Mouse (Mus musculus) heart, adult 9 months (tissue): ENCODE measurements around the gene Aicda.
"Not testable (repeated sequence)": the region's sequence is repeated elsewhere in the genome, so short reads cannot be mapped to it uniquely, and the experiment has no call there.

Source experiments
- DNase-seq, 2 experiments: peaks; one replicate each; pipeline ENCODE4 v3.0.0; 2022; ENCODE audit warnings: low spot score in 2 of 2

Gene Aicda

DNA sequence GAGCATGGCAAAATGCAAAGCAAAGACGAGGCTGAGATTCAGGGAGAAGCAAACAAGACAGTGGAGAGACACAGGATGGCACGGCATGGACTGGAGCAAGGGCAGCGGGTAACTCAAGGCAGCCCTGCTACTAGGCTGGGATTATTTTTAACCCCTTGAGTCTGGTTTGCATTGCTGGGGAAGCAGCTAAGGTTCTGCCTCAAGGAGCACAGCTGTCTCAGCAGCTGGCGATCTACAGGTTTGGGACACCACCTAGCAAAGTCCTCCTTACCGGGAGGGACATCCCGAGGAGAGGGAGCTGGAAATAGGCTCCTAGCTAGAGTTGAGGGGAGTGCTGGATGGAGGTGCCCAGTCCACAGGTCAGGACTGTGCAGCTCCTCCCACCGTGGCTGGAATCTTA lies 1.7 kb downstream of the Aicda start:
- DNase-seq, result no peak

DNA sequence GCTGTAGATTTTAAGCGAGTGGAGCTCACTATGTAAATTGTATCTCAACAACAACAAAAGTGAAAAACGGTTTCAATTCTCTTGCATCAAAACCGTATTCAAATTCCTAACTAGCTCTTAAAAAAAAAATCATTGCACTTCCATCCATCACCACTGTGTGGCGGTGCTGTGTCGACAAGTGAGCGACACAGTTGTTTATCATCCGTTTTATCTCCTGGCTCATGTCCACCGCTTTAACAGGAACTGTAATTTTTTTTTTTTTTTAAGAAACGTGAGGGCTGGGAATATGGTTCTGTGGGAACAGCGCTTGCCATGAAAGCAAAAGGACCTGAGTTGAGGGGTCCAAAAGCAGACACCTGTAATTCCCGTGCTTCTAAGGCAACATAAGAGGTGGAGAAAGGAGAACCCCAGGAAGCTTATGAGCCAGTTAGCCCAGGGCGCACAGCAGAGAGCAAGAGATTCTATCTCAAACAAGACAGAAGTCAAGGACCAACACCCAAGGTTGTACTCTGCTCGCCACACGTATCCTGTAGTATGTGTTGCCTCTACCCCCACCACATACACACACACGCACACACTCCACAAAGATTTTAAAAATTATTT lies 3.5 kb downstream of the Aicda start:
- DNase-seq, result peak; percentile 31 to 65

DNA sequence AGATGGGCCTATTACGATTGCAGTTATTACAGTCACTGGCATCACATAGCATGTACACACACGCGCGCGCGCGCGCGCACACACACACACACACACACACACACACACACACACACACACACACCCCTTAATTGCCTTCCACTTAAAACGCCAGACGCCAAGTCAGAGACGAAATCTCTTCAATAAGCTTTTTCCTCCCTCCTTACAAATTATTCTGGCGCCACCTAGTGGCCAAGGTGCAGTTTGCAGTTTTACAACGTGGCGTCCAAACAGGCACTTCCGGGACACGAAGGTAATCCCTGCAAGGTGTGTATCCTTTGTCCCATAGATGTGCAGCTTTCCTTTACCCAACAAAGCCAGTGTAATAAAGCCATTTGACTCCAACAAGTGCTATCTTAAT lies 6.8 kb downstream of the Aicda start:
- peak; percentile 21 to 54 for DNase-seq

DNA sequence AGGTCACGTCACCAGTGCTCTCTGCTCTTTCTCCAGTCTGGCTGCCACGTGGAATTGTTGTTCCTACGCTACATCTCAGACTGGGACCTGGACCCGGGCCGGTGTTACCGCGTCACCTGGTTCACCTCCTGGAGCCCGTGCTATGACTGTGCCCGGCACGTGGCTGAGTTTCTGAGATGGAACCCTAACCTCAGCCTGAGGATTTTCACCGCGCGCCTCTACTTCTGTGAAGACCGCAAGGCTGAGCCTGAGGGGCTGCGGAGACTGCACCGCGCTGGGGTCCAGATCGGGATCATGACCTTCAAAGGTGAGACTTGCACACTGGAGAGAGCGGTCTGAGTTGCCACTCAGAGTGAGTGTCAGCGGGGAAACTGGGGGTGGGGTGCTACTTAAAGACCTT lies 7.4 kb downstream of the Aicda start:
- DNase-seq, result no peak

DNA sequence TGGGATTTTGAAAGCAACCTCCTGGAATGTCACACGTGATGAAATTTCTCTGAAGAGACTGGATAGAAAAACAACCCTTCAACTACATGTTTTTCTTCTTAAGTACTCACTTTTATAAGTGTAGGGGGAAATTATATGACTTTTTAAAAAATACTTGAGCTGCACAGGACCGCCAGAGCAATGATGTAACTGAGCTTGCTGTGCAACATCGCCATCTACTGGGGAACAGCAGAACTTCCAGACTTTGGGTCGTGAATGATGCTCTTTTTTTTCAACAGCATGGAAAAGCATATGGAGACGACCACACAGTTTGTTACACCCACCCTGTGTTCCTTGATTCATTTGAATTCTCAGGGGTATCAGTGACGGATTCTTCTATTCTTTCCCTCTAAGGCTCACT lies 8.9 kb downstream of the Aicda start:
- peak in 1 of 2 experiments; percentile 52 for DNase-seq

DNA sequence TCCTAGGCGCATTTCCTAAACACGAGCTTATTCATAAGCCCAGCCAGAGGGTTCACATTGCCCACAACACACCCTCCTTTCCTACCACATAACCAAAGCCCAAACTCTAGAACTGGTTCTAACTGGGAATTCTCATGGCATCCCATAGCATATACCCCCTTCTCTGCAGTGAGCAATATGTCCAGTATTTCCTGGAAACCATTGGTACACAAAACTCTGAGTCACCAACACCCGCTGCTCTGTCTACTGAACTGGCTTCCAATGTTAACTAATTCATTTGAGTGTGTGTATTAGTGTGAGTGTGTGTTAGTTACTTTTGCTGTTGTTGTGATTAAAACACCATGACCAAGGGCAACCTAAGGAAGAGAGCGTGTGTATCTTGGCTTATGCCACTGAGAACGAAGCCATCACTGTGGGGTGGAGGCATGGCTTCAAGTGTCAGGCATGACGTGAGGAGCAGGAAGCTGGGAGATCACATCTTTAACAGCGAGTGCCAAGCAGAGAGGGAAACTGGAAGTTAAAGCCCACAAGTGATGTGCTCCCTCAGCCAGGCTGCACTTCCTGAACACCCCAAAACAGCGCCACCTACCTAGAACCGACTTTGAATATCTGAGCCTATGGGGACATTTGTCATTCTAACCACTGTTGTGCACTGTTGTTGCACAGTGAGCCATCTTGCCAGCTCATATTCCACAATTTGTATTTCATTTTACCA lies 11.6 kb downstream of the Aicda start:
- no peak for DNase-seq

DNA sequence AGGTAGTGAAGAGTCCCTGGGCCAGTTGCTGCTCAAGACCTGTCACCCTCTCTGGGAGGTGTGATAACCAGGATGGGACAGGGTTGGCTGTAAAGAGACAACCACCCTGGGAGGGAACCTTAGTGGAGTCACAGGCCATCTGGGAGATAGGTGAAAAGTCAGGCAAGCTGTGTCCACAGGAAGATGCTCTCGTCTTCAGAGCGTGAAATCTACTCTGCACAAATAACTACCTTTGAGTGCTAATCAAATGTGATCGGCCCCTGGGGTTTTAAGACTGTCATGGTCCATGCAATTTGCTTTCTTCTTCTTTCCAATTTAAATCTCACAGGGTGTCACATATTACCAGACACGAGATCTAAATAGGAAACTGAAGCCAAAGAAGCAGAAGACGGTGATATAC lies 15.5 kb downstream of the Aicda start:
- DNase-seq, result no peak

DNA sequence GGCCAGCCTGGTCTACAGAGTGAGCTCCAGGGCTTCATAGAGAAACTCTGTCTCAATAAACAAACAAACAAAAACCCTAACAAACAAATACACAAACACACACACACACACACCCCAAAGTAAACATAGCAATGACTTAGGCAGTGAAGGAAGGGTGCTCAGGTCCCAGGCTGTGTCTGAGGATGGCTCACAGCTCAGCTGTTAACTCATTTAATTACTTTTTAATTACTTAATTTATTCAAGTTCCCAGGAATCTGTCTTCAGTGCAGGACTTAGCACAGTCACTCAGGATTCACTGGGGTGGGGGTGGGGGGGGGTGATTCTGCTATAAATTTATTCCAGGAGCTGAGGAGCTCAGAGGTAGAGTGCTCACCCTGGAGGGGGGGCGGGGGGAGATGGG lies 16.2 kb downstream of the Aicda start:
- DNase-seq, result no peak

DNA sequence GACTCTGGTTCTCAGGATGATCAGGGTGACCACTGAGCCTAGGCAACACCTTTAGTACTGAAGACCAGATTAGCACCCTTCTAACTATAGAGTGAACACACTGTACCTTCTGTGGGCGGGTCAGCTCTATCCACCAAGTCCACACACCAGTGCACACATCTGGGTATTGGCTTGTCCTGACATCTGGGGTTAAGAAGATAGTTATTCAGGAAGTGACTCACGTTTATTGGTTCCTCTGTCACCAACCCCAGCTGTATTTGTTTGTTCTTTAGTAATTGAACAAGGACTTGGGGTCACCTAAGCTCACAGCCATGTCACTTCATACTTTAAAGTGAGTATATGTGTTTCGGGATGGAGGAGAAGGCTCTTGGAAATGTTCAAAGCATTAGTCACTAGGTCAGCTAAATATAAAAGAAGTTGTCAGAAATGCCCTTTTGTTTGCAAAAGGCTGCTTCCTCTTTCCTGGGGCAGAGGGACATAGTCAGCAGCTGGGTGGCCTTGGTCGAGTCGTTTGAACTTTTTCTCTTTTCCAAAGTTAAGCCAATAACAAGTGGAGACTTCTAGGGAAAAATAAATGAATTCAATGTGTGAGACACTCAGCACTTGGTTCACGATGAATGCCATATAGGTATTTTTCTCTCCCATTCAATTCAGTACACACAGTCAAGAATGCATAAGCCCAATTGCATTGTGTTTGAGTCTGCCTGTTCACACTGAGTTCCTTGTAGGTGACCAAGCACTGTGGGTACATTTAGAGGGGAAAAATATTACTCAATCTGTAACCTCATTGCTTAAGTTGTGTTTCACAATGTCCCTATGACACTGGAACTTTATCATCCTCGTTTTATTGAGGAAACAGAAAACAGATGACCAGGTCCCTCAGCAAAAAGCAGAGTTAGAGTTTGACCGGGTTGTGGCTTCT lies 17.4 kb downstream of the Aicda start:
- peak; percentile 19 to 37 for DNase-seq

DNA sequence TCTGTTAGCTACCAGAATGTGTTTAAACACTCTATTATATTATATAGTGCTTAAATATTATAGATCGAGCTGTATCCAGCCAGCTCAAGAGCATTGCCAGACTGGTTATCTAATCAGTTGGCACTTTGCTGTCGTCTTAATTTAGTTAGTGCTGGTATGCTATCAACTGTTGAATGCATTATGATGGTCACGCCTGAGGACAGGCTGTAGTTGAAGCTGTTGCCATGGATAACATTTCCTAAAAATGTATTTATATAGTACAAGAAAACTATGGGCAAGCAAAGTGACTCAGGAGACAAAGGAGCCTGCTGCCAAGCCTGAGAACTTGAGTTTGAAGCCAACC lies 18.0 kb downstream of the Aicda start:
- DNase-seq, result no peak

DNA sequence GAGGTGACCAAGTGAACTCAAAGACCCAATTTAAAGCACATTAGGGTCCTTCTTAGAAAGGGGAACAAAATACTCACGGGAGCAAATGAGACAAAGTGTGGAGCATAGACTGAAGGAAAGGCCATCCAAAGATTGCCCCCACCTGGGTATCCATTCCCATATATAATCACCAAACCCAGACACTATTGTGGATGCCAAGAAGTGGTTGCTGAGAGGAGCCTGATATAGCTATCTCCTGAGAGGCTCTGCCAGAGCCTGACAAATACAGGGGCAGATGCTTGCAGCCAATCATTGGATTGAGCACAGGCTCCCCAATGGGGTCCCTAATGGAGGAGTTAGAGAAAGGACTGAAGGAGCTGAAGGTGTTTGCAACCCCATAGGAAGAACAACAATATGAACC lies 21.4 kb downstream of the Aicda start:
- DNase-seq, result not testable (repeated sequence)

DNA sequence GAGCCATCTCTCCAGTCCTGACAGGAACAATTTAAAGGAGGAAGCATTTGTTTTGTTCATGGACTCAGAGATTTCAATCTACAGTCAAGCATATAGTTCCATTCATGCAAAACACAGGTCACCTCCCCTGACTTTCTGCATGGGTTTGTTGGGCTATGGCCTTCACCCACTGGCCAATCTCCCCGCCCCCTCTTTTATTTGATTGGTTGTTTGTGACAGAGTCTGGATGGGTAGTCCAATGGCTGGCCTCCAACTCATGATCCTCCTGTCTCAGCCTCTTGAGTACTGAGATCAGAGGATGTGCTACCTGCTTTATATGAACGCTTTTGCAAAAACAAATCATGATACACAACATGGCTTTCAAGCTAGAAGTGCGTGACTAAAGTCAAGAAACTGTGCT lies 23.4 kb downstream of the Aicda start:
- no peak for DNase-seq

DNA sequence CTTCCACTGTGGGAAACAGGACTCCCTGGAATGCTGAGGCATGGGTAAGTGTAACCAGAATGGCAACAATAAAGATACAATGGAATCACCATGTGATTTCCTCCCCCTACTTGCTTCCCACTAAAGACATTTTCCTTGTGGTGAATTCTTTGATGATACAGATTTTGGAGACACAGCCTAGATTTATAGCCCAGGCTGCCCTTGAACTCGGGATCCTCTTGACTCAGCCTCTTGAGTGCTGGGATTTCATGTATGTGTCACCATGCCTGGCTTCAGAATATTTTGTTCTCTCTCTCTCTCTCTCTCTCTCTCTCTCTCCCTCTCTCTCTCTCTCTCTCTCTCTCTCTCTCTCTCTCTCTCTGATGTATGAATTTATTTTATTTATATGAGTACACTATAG lies 25.5 kb downstream of the Aicda start:
- no peak for DNase-seq

DNA sequence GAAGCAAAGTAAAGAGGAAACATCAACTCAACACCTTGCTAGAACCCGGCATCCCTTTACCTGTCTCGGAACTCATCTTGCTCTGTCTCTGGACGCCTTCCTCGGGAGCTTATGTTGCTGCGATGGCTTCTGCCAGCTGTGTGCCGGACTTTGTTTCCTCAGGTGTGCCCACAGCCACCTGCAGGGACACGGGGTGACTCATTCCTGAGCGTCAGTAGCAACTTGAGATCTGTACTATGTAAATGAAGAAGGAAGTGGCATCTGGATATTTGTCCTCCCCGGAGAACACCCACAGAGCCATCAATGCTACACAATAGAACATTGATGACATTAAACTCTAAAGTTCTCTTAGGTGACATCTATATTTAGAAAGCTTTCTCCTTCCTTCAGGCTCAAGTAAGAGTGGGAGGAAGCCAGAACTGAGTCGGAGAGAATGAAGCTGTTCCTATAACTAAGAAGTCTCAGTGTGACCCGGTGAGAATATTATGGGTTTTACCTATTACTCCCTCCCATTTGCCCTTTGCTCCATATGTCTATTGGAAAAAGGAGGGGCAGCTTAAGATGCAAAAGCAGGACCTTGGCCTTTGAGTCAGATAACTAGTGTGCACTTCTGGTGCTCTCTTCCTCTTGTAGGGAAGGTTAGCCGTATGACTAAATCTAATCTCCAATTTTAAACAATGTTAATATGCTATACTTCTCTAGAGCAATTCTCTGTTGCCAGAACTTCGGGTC lies 37.6 kb downstream of the Aicda start:
- no peak for DNase-seq

DNA sequence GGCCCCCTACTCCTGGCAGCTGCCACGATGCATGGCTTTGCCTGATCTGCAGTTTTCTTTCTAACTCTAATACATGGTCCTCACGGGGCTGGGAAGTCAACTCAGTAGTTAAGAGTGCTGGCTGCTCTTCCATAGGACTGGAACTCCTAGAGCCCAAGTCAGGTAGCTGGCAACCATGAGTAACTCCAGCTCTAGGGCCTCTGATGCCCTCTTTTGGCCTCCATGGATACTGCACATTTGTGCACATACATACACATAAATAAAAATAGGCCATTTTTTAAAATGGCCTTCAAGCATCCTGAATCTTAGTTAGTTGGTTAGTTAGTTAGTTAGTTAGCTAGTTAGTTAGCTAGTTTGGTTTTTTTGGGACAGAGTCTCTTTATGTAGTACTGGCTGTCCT lies 39.3 kb downstream of the Aicda start:
- no peak for DNase-seq

DNA sequence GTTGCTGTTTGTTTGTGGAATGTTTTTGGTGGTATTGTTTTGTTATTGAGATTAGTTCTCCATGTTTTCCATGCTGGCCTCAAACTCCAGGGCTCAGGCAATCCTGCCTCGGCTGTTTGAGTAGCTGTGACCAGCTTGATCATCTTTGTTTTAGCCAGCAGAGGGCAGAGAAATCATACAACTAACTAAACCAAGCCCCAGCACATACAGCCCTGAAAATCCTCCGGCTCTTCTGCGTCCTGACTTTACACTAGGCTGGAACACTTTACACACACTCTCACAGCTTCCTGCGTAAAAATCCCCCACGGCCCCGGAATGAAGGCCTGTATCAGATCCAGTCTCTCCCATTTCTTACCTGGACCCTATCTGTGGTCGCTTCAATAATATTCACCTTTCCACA lies 42.0 kb downstream of the Aicda start:
- DNase-seq, result peak; percentile 30 to 48

DNA sequence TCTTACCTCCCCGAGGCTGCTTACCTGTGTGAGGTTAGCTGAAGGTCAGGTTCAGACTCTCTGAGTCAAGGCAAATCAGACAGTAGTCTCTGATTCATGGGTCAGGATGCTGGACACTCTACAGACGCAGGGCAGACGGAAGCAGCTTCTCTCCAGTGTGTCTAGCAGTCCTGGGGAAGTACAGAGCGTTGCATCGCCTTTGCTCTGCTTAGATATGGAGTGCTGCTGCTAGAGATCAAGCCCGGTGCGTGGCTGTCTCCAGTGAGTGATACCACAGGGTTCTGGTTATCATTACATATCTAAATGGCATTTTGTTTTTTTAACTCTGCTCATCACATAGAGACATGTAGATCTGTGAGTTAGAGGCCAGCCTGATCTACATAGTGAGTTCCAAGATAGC lies 43.0 kb downstream of the Aicda start:
- no peak for DNase-seq

DNA sequence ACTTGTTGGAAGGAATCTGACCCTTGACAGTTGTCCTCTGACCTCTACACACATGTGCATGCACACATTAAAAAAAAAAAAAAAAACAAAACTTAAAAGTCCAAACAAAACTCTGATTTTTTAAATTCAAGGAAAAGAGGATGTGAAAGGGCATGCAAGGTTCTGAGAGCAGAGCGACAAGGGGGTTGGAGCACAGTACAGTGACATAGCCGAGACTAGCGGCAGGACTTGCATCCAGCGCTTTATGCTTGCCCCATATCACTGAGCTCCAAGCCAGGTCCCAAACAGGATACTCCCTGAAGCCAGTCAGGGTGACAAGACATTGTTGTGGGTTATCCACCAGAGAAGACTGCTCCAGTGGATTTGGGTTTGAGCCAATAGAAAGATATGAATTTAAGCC lies 44.4 kb downstream of the Aicda start:
- peak in 1 of 2 experiments; percentile 35 for DNase-seq

DNA sequence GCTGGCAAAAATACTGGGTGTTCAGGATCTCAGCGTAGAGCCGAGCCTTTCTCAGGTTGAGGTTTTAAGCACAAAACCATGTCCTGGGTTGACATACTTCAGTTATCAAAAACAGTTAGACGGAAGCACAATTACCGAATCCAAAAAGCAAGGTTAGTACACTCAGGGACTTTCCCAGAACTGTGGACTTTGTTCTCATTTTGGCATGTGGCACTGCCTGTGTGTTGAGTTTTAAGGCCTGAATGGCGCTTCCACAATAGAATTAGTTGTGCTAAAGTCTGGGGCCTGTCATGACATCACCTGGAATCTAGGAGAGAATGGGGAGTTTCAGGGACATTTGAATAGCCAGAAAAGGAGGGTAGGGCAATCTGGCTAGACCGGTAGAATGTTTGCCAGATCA lies 44.8 kb downstream of the Aicda start:
- DNase-seq, result peak in 1 of 2 experiments; percentile 28

DNA sequence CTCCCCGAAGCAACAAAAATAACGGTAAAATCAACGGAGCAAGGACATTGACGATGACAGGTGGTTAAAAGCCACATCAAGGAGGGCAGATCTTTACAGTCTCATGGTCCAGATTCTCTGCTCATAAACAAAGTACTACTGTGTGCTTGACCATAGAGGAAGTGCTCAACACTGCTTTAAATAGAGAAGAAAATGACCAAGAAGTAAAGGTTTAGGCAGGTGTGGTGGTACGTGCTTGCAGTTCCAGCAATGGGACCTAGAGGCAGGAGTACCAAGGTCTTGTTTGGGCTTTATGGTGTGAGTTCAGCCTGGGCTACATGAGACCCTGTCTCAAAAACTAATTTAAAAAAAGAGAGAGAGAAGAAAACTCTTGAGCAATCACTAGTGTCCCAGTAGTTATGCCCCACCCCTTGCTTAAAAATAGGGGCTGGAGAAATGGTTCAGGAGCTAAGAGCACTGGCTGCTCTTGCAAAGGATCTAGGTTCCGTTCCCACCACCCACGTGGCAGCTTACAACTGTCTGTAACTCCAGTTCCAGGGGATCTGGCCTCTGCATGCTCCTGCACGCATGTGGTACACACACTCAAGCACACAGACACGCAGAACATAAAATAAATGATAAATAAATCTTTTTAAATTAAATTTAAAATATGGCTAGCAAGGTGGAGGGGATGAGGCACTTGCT lies 45.6 kb downstream of the Aicda start:
- DNase-seq, result no peak

DNA sequence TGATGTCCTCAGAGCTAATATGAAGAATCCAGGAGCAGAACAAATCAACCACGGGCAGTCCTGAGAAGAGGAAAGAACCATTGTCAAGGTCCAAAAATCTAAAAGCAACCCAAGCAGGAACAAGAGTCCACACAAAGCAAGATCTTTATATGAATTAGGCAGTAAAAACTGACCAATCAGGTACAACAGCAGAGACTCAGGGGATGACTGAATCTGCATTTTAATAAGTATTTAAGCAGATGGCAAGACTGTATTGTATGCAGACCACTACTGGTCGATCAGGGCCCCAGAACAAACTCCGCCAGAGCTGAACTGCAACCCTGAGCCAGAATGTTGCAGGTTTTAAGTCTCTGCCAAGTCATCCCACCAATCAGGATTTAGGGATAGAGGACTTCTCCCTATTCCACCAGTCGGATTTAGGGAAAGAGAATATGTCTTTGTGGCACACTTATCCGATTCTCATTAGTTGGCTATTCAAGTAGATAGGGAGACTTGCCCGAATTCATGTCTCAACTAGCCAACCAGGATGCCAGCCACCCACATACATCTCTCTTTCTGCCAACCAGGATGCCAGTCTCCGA lies 46.6 kb downstream of the Aicda start:
- DNase-seq, result no peak
